Mouse (Mus musculus): ENCODE data around the gene Mapkap1. TPM values are rescaled to one million over a fixed set of nuclear protein-coding genes. Genes with fewer than 3 reads are reported as not detected.

The Mapkap1 gene
- 91.4 and 108 TPM in 2 replicates for polyA plus RNA-seq (2014; fragmentation: Nextera tagmentation; extraction: Ambion mirVana)

DNA sequence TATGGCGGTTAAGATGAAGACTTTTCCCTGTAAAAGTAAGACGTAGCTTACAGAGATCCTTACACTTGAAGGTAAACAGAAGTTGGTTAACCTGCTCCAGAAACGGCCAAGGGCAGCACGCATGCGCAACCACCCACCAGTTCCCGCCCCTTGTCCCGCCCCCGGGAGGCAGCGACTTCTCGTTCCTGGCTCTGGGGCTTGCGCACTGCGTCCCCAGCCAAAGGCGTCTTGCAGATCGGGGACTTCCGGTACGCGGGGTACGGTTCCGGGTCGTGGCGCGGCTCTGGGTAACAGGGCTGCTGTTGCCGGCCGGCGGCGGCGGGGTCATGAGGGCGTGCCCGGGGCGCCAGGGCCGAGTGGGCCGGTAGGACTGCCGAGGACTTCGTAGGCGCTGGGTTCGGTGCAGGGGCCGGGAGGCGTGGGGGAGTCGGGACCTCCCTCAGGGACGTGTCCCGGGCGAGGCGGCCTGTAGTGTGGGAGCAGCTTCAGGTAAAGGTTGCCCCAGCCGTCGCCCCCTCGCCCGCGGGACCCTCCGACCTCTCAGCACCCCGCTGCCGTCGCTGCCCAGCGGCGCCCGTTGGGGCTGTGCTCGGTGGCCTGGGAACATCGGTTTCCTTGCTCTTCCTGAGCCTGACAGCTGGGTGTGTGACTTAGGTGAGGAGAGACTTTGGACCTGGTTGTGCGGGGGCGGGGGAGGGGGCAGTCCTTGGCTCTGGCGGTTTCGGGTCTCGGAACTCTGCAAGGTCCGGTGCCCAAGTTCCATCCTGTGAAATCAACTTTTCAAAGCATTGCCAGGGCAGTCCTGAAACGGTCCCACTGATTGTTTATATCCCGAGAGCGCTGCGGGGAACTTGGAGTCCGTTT is at the start of gene Mapkap1:
TSS of gene Mapkap1 (plus strand) at position 171 of the 864 bp plus-strand sequence.
- H3K27ac ChIP-seq (ENCODE audit: low read depth, low read length): no peak within 1 kb of the TSS
- H3K4me1 ChIP-seq (ENCODE audit: control insufficient read depth, insufficient read depth, low read length): peaks cover 8% of the 10 kb centered on the region
- under 1% methylated on average over 66 of the region's 68 CpGs for WGBS
- no peaks in the 10 kb centered on the region for H3K36me3 ChIP-seq (ENCODE audit: control insufficient read depth, insufficient read depth, low read length)
- peak within 1 kb of the TSS; percentile 91 for H3K9ac ChIP-seq (ENCODE audit: low read length)
- ATAC-seq (ENCODE audit: insufficient read depth, low FRiP score, low TSS enrichment) (peak; percentile 94), DNase-seq (ENCODE audit: low spot score) (peak; percentile 97)
- H3K27me3 ChIP-seq (ENCODE audit: control insufficient read depth, insufficient read depth, low read length): no peaks in the 10 kb centered on the region
- H3K4me2 ChIP-seq (ENCODE audit: low read depth): peak within 1 kb of the TSS; percentile 84
- H3K9me3 ChIP-seq (ENCODE audit: control insufficient read depth, low read length): no peaks in the 10 kb centered on the region
- peak within 1 kb of the TSS; percentile 95 for H3K4me3 ChIP-seq (ENCODE audit: low read depth, low read length)

DNA sequence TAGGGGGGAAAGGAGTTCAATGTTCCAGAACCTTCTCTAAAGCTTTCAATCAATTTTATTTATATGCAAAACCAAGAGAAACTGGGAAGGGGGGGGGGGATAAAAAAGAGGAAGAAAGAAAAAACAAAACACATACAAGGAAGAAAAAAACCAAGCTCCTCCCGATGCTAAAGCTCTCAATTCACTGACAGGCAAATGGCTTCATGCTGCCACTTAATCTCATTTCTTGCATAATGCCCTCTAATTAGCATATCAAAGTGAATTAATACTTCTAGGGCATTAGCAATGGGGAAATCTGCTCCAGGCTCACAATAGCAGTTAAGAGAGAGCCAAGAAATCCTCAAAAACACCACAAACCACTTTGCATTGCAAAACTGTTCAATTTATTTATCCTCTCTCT is 42.9 kb upstream of the Mapkap1 start:
- WGBS: 15% methylated on average over 1 of the region's 1 CpGs
- no peaks in the 10 kb centered on the region for H3K36me3 ChIP-seq (ENCODE audit: control insufficient read depth, insufficient read depth, low read length)
- no peak overlapping the region for H3K4me2 ChIP-seq (ENCODE audit: low read depth)
- DNase-seq (ENCODE audit: low spot score) (peak; percentile 19), ATAC-seq (ENCODE audit: insufficient read depth, low FRiP score, low TSS enrichment) (no peak)
- H3K9me3 ChIP-seq (ENCODE audit: control insufficient read depth, low read length): no peaks in the 10 kb centered on the region
- H3K27ac ChIP-seq (ENCODE audit: low read depth, low read length): no peak overlapping the region
- H3K4me3 ChIP-seq (ENCODE audit: low read depth, low read length): no peak overlapping the region
- peaks cover 23% of the 10 kb centered on the region for H3K4me1 ChIP-seq (ENCODE audit: control insufficient read depth, insufficient read depth, low read length)
- no peaks in the 10 kb centered on the region for H3K27me3 ChIP-seq (ENCODE audit: control insufficient read depth, insufficient read depth, low read length)
- no peak overlapping the region for H3K9ac ChIP-seq (ENCODE audit: low read length)

DNA sequence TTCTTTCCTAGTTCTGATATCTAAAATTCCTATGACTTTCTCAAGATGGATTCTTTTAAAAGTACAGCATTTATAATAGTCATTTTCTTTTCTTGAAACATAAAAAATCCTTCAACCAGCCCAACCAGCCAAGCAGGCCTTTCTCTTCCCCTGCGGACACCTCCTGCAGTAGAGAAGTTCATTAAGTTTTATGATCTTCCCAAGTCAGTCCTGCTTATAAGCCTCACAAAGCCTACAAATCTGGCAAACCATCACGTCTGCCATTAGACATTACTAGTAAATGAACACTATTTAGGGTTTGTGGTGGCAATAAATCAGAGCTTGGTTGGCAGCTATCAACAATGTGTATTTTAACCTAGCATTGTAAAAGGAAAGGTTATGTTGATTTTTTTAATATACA is 39.5 kb upstream of the Mapkap1 start:
- WGBS: 20% methylated on average over 2 of the region's 2 CpGs
- H3K27ac ChIP-seq (ENCODE audit: low read depth, low read length): no peak overlapping the region
- DNase-seq (ENCODE audit: low spot score) (no peak), ATAC-seq (ENCODE audit: insufficient read depth, low FRiP score, low TSS enrichment) (no peak)
- no peak overlapping the region for H3K4me3 ChIP-seq (ENCODE audit: low read depth, low read length)
- no peaks in the 10 kb centered on the region for H3K9me3 ChIP-seq (ENCODE audit: control insufficient read depth, low read length)
- no peak overlapping the region for H3K9ac ChIP-seq (ENCODE audit: low read length)
- peaks cover 11% of the 10 kb centered on the region for H3K4me1 ChIP-seq (ENCODE audit: control insufficient read depth, insufficient read depth, low read length)
- H3K36me3 ChIP-seq (ENCODE audit: control insufficient read depth, insufficient read depth, low read length): no peaks in the 10 kb centered on the region
- H3K27me3 ChIP-seq (ENCODE audit: control insufficient read depth, insufficient read depth, low read length): no peaks in the 10 kb centered on the region
- no peak overlapping the region for H3K4me2 ChIP-seq (ENCODE audit: low read depth)

DNA sequence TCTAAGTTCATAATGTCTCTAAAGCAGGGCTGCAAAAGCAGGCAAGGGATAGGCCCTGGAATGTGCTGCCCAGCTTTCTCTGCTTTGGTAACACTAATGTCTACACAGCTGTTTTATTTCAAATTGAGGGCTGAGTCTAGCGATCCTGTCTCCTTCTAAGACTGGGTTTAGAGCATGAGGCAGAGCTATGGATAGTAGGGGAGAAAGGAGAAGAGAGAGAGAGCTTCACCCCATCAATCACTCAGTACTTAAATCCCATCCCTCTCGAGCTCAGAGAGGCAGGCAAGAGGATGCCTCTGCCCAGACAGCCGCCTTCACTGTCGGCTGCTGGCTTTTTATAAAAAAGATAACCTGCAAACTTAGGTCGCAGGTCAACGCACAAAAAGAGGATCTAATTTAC is 38.2 kb upstream of the Mapkap1 start:
- Histone ChIP-seq H3K4me2 (ENCODE audit: low read depth) (peak overlapping the region; percentile 36), H3K9me3 (ENCODE audit: control insufficient read depth, low read length) (no peaks in the 10 kb centered on the region), H3K27me3 (ENCODE audit: control insufficient read depth, insufficient read depth, low read length) (no peaks in the 10 kb centered on the region), H3K4me3 (ENCODE audit: low read depth, low read length) (peak overlapping the region; percentile 15), H3K9ac (ENCODE audit: low read length) (no peak overlapping the region), H3K27ac (ENCODE audit: low read depth, low read length) (peak overlapping the region; percentile 50; the same call in 1 of the 2 replicates), H3K36me3 (ENCODE audit: control insufficient read depth, insufficient read depth, low read length) (no peaks in the 10 kb centered on the region), H3K4me1 (ENCODE audit: control insufficient read depth, insufficient read depth, low read length) (peaks cover 16% of the 10 kb centered on the region)
- WGBS: 27% methylated on average over 6 of the region's 6 CpGs
- ATAC-seq (ENCODE audit: insufficient read depth, low FRiP score, low TSS enrichment): no peak
- peak; percentile 30 for DNase-seq (ENCODE audit: low spot score)

DNA sequence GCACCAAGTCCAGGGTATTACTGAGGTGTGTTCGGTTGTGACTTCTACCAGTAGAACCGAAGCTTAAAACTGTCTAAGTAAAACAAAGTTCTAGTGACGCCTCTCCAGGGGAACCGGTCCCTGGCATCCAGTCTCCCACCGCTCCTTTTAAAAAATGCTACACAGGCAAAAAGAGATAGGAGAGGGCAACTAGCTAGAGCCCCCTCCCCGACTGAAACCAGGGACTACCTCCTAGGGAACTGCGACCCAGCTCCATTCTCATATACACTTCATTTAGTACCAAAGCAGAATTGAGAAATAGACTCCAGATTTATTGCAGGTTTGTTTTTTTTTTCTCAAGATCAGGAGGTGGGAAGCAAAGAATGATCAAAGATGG is 36.2 kb upstream of the Mapkap1 start:
- Histone ChIP-seq H3K27me3 (ENCODE audit: control insufficient read depth, insufficient read depth, low read length) (no peaks in the 10 kb centered on the region), H3K27ac (ENCODE audit: low read depth, low read length) (peak overlapping the region; percentile 100), H3K4me1 (ENCODE audit: control insufficient read depth, insufficient read depth, low read length) (peaks cover 19% of the 10 kb centered on the region), H3K36me3 (ENCODE audit: control insufficient read depth, insufficient read depth, low read length) (no peaks in the 10 kb centered on the region), H3K9ac (ENCODE audit: low read length) (peak overlapping the region; percentile 99), H3K9me3 (ENCODE audit: control insufficient read depth, low read length) (no peaks in the 10 kb centered on the region), H3K4me2 (ENCODE audit: low read depth) (peak overlapping the region; percentile 89), H3K4me3 (ENCODE audit: low read depth, low read length) (peak overlapping the region; percentile 94)
- ATAC-seq (ENCODE audit: insufficient read depth, low FRiP score, low TSS enrichment) (no peak), DNase-seq (ENCODE audit: low spot score) (peak; percentile 14)
- WGBS: 7% methylated on average over 7 of the region's 7 CpGs

DNA sequence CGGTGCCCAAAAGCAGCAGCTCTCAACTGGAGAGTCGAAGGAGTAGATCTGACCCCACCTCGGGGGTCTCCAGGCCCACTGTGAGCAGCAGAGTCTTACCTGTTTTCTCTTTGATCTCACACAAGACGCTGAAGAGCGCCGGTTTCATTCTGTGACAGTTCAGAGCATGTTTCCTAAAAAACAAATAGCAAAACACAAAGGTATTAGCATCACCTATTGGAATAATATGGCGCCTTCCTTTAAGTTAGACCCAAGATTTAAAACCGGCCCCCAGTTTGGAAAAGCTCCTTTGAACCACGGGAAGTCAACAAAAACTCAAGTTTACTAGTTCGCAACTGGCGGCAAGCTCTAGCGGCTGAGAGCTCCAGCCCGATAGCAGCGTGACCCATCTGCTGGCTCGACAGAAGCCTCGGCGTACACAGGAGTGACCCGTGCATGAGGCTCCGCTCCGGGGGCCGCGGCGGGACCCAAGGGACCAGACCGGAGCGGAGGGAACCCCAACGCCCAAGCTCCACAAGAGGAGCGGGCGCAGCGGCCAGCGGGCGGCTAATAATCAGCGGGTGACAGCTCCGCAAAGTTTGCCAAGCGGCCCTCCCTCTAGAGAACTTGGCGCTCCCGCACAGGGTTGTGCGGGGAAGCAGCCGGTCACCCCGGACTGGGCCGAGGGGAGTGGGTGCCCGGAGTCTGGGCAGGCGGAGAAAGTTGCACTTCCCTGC is 35.7 kb upstream of the Mapkap1 start:
- no peaks in the 10 kb centered on the region for H3K9me3 ChIP-seq (ENCODE audit: control insufficient read depth, low read length)
- H3K9ac ChIP-seq (ENCODE audit: low read length): peak overlapping the region; percentile 99
- peak overlapping the region; percentile 94 for H3K4me3 ChIP-seq (ENCODE audit: low read depth, low read length)
- H3K36me3 ChIP-seq (ENCODE audit: control insufficient read depth, insufficient read depth, low read length): no peaks in the 10 kb centered on the region
- no peaks in the 10 kb centered on the region for H3K27me3 ChIP-seq (ENCODE audit: control insufficient read depth, insufficient read depth, low read length)
- WGBS: under 1% methylated on average over 42 of the region's 42 CpGs
- DNase-seq (ENCODE audit: low spot score): peak; percentile 47
- peak overlapping the region; percentile 100 for H3K27ac ChIP-seq (ENCODE audit: low read depth, low read length)
- no peak for ATAC-seq (ENCODE audit: insufficient read depth, low FRiP score, low TSS enrichment)
- peaks cover 19% of the 10 kb centered on the region for H3K4me1 ChIP-seq (ENCODE audit: control insufficient read depth, insufficient read depth, low read length)
- H3K4me2 ChIP-seq (ENCODE audit: low read depth): peak overlapping the region; percentile 89

DNA sequence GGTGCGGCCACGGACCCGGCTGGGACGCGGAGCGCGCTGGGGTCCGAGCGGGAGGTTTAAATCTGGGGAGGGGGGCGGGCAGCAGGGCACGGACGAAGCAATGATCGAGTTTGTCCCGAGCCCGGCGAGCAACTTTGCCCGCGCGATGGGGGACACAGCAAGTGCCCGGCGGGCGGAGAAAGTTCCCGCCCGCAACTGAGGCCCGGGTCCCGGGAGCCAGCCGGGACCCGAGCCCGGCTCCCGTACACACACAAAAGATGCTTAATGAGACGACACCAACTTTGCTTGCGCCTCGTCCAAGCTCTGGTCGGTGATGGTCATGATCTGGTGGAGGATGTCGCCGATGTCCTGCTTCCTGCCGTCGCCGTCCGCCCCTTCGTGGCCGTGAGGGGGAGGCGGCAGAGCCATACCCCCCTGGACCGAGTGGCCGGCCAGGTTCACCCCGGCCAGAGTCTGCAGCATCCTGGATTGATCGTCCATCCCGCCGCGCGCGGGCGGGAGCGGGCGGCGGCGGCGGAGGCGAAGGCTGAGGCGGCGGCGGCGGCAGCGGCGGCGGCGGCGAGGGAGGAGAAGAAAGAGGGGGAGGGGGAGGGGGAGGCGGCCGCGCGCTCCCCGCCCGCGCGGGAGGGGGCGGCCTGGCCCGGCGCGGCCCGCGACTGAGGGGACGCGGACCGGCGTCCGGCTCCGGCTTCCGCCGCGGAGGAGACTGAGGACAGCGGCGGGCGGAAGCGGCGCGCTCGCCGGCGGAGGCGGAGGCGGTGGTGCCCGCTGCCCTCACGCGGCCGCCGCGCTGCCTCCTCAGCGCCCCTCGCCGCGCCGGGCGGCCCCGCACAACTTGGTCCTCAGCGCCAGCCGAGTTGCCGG is 34.9 kb upstream of the Mapkap1 start:
- peak; percentile 78 for DNase-seq (ENCODE audit: low spot score)
- H3K36me3 ChIP-seq (ENCODE audit: control insufficient read depth, insufficient read depth, low read length): no peaks in the 10 kb centered on the region
- H3K27ac ChIP-seq (ENCODE audit: low read depth, low read length): peak overlapping the region; percentile 100
- peak overlapping the region; percentile 99 for H3K9ac ChIP-seq (ENCODE audit: low read length)
- no peaks in the 10 kb centered on the region for H3K9me3 ChIP-seq (ENCODE audit: control insufficient read depth, low read length)
- H3K4me1 ChIP-seq (ENCODE audit: control insufficient read depth, insufficient read depth, low read length): peaks cover 19% of the 10 kb centered on the region
- H3K4me2 ChIP-seq (ENCODE audit: low read depth): peak overlapping the region; percentile 89
- under 1% methylated on average over 65 of the region's 118 CpGs for WGBS
- peak; percentile 24; the same call in 1 of the 2 replicates for ATAC-seq (ENCODE audit: insufficient read depth, low FRiP score, low TSS enrichment)
- no peaks in the 10 kb centered on the region for H3K27me3 ChIP-seq (ENCODE audit: control insufficient read depth, insufficient read depth, low read length)
- H3K4me3 ChIP-seq (ENCODE audit: low read depth, low read length): peak overlapping the region; percentile 94

Data from neural tube, embryonic 11.5 days (tissue).